Comparison of ENCODE assay signal across 9 mouse cellular contexts in genomic region chr7:93336420-93336819, GRCm38 (mm10).
DNase-seq lines count a peak whose midpoint lies in the region; ATAC-seq lines count a peak whose summit lies in the region.
"Had no signal": no experiment of that assay in that cellular context is flagged by ENCODE, and none has a peak within 500 bp of the region (broad histone marks: within the 10 kb centered on the region; RNA-seq: fewer than 3 reads in every experiment).

No protein-coding gene starts in this region.

- no peak overlapping the region for H3K4me3 ChIP-seq in heart, embryonic 12.5 days
- no peak overlapping the region for H3K4me3 ChIP-seq in midbrain, embryonic 10.5 days
- no peak overlapping the region for H3K4me3 ChIP-seq in intestine, embryonic 16.5 days (ENCODE audit: low read length)
- H3K4me3 ChIP-seq: lung, embryonic 15.5 days had no signal

- H3K4me1 ChIP-seq in heart, embryonic 12.5 days (replicated peaks): no peaks in the 10 kb centered on the region
- H3K4me1 ChIP-seq in midbrain, embryonic 10.5 days: no peaks in the 10 kb centered on the region
- H3K4me1 ChIP-seq in intestine, embryonic 16.5 days (ENCODE audit: control insufficient read depth, insufficient read depth, low read length): no peaks in the 10 kb centered on the region
- H3K4me1 ChIP-seq: lung, embryonic 15.5 days had no signal

- H3K9ac ChIP-seq in heart, embryonic 12.5 days: no peak overlapping the region
- no peak overlapping the region for H3K9ac ChIP-seq in intestine, embryonic 16.5 days (ENCODE audit: low read depth, low read length)
- H3K9ac ChIP-seq: lung, embryonic 15.5 days had no signal

- H3K4me2 ChIP-seq in heart, embryonic 12.5 days: no peak overlapping the region
- no peak overlapping the region for H3K4me2 ChIP-seq in intestine, embryonic 16.5 days (ENCODE audit: low read depth, low read length)
- H3K4me2 ChIP-seq: lung, embryonic 15.5 days had no signal

- ATAC-seq in heart, embryonic 12.5 days (ENCODE audit: insufficient number of reproducible peaks, low FRiP score): no peak
- no peak for ATAC-seq in intestine, embryonic 16.5 days

- 21% methylated on average over 1 of the region's 1 CpGs for WGBS in heart, embryonic 12.5 days
- 27% methylated on average over 1 of the region's 1 CpGs for WGBS in midbrain, embryonic 10.5 days
- 26% methylated on average over 1 of the region's 1 CpGs for WGBS in intestine, embryonic 16.5 days

- H3K27me3 ChIP-seq in heart, embryonic 12.5 days (replicated peaks): no peaks in the 10 kb centered on the region
- H3K27me3 ChIP-seq in midbrain, embryonic 10.5 days (ENCODE audit: low read depth, poor library complexity, severe bottlenecking): no peaks in the 10 kb centered on the region
- H3K27me3 ChIP-seq in intestine, embryonic 16.5 days (replicated peaks; ENCODE audit: control insufficient read depth, insufficient read depth, low read length): no peaks in the 10 kb centered on the region
- H3K27me3 ChIP-seq: lung, embryonic 15.5 days had no signal

- H3K27ac ChIP-seq in heart, embryonic 12.5 days (ENCODE audit: poor library complexity, severe bottlenecking): no peak overlapping the region
- no peak overlapping the region for H3K27ac ChIP-seq in midbrain, embryonic 10.5 days (replicated peaks)
- no peak overlapping the region for H3K27ac ChIP-seq in intestine, embryonic 16.5 days (ENCODE audit: low read length)
- H3K27ac ChIP-seq: lung, embryonic 15.5 days had no signal

- no peaks in the 10 kb centered on the region for H3K36me3 ChIP-seq in heart, embryonic 12.5 days
- H3K36me3 ChIP-seq in midbrain, embryonic 10.5 days: no peaks in the 10 kb centered on the region
- no peaks in the 10 kb centered on the region for H3K36me3 ChIP-seq in intestine, embryonic 16.5 days (ENCODE audit: control insufficient read depth, insufficient read depth, low read length)
- H3K36me3 ChIP-seq: lung, embryonic 15.5 days had no signal

- DNase-seq in heart, adult 18-20 months: peak; percentile 1 to 12
- peak; percentile 11 for DNase-seq in embryo, embryonic 11.5 days (ENCODE audit: low read depth, low spot score)
- peak; percentile 15 for DNase-seq in kidney, adult 9 months
- DNase-seq in midbrain, embryonic 10.5 days (ENCODE audit: low spot score): peak; percentile 21
- DNase-seq in gastrocnemius, adult 8-10 months (ENCODE audit: low spot score in 2 of 2): no peak
- DNase-seq in urinary bladder, postnatal 25 days (ENCODE audit: low spot score): no peak

- no peaks in the 10 kb centered on the region for H3K9me3 ChIP-seq in heart, embryonic 12.5 days (replicated peaks)
- H3K9me3 ChIP-seq in midbrain, embryonic 10.5 days (replicated peaks): no peaks in the 10 kb centered on the region
- no peaks in the 10 kb centered on the region for H3K9me3 ChIP-seq in intestine, embryonic 16.5 days (ENCODE audit: control insufficient read depth, low read length)
- H3K9me3 ChIP-seq: lung, embryonic 15.5 days had no signal

Comparison
In these comparisons a context has a peak if more than half of its experiments do, and no peak if none do; other contexts are left out.
1. DNase-seq: peak in heart, adult 18-20 months (2 of 2), embryo, embryonic 11.5 days (single experiment), kidney, adult 9 months (single experiment) and midbrain, embryonic 10.5 days (single experiment); none in gastrocnemius, adult 8-10 months (0 of 2) and urinary bladder, postnatal 25 days (single experiment).